Mouse (Mus musculus) cerebellum, adult 2 months (tissue): Measurements from ENCODE around the gene Tmem219.

Experiments used
- CTCF ChIP-seq: fragments of 200-500 bp; IDR thresholded peaks from 2 replicates; pipeline ENCODE4 v1.5.1; 2011; ENCODE audit warnings: low read depth, mild to moderate bottlenecking, control low read depth, low read length, moderate library complexity, borderline replicate concordance; ENCODE audit not compliant: insufficient read depth
- POLR2A ChIP-seq: fragments of 200-500 bp; IDR thresholded peaks from 2 replicates; pipeline ENCODE4 v1.6.1; 2011; ENCODE audit warnings: low read length, control low read depth, borderline replicate concordance; ENCODE audit not compliant: insufficient read depth

DNA sequence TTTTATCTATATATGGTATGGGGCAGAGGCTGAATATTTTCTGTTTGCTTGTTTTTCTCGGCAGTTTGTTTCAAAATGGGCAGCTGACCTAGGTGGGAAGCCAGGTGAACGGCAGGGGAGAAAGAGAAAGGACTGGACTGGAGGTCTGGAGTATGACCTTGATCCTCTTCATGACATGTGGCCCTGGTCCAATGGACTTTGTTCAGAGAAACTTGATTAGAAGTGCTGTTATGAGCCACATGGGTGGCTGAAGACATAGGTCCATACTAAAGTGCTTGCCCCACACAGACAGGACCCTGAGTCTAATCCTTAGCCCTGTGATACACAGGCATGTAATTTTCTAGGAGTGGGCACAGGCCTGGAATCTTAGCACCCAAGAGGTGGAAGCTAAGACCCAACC is 1.2 kb downstream of the Tmem219 start:
- no peak for TF ChIP-seq POLR2A
- TF ChIP-seq CTCF = no peak
